Mouse (Mus musculus) embryo, embryonic 10.5 days (tissue): Measurements from ENCODE around the gene Gm4846.
"Not testable (repeated sequence)": the region's sequence is repeated elsewhere in the genome, so short reads cannot be mapped to it uniquely, and the experiment has no call there.

ENCODE experiments used
- DNase-seq: peaks from one replicate; pipeline ENCODE4 v3.0.0-alpha.2; 2015; ENCODE audit warnings: low spot score

The Gm4846 gene

GRCm38 (mm10) chr1:166497488-166497887, at the start of gene Gm4846:
Gene Gm4846, minus strand, starts transcription at chr1:166497588.
- not testable (repeated sequence) for DNase-seq

- not testable (repeated sequence) for DNase-seq
These were observed 34.1 kb upstream of the Gm4846 start for GRCm38 (mm10) chr1:166531521-166531920.

- DNase-seq: not testable (repeated sequence)
These were observed 27.3 kb upstream of the Gm4846 start for GRCm38 (mm10) chr1:166524709-166525108.

GRCm38 (mm10) chr1:166519626-166520025, 22.2 kb upstream of the Gm4846 start:
- DNase-seq: not testable (repeated sequence)

- DNase-seq: no peak
These were observed 19.2 kb upstream of the Gm4846 start for GRCm38 (mm10) chr1:166516556-166516955.

GRCm38 (mm10) chr1:166504206-166504605, 6.8 kb upstream of the Gm4846 start:
- not testable (repeated sequence) for DNase-seq

GRCm38 (mm10) chr1:166479503-166479902, 17.9 kb downstream of the Gm4846 start:
- no peak for DNase-seq

- no peak for DNase-seq
These were observed 30.2 kb downstream of the Gm4846 start for GRCm38 (mm10) chr1:166467172-166467571.

- DNase-seq: no peak
These were observed 34.8 kb downstream of the Gm4846 start for GRCm38 (mm10) chr1:166462544-166462943.

- DNase-seq: no peak
These were observed 55.4 kb downstream of the Gm4846 start for GRCm38 (mm10) chr1:166441992-166442391.

- DNase-seq: no peak
These were observed 58.0 kb downstream of the Gm4846 start for GRCm38 (mm10) chr1:166439426-166439825.
